Mouse (Mus musculus) urinary bladder, postnatal 4 days (tissue): ENCODE results near the gene Timm22.
A peak's percentile ranks its signal among the peaks of the same experiment; 100 is the strongest.

Source experiments
- DNase-seq, 2 experiments: peaks; one replicate each; pipeline ENCODE4 v3.0.0; 2021 to 2022; ENCODE audit warnings: low spot score in 2 of 2

The Timm22 gene

DNA sequence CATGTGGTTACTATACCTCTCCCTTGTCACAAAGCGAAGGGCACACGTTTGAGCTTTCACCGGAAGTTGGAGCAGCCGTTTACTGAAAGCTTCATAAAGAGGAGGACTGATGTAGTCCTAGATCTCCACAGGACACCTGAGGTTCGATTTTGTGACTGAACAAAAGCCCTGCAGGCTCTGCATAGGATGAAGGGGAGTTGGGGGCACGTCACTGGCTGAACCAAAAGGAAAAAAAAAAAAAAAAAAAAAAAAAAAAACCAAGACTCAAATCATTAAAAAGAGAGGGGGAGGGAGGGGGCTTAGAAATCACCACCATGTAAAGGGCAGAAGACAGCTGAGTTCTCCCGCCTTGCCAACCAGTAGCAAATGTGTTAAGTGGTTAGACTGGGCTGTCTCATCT lies 18.0 kb upstream of the Timm22 start:
- no peak for DNase-seq

DNA sequence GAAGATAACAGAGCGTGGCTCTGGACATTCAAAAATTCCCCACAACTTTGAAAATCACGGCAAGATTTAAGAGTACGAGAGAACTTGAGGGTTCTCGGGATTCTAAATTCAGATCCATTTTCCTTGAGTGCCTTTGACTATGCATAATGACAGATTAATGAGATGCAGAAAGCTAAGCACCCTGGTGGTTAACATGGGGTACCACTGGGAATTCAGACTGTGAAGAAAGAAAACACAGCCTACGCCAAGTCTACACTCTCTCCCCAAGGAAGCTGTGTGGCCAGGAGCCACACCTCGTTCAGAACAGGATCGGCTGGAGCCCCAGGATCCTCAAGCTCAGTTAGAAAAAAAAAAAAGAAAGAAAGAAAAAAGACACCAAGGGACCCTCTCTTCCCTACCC lies 14.2 kb upstream of the Timm22 start:
- no peak for DNase-seq

DNA sequence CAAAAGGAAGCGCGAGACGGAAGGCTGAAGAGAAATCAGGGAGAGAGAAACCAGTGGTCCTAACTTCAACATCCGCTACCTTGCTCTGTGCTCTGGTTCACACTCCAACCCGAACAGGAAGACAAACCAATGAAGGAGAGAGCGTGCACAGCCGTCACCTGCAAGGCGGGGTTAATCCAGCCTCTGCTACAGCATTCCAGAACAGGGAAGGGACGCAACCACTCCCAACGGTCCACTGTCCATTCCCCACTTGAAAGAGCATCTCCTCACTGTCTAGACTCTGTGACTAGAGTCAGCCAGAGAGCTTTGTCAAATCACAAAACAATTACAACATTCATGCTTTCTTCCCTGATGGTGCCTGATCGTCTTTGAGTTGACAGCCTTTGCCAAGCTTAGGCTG lies 13.8 kb upstream of the Timm22 start:
- no peak for DNase-seq

DNA sequence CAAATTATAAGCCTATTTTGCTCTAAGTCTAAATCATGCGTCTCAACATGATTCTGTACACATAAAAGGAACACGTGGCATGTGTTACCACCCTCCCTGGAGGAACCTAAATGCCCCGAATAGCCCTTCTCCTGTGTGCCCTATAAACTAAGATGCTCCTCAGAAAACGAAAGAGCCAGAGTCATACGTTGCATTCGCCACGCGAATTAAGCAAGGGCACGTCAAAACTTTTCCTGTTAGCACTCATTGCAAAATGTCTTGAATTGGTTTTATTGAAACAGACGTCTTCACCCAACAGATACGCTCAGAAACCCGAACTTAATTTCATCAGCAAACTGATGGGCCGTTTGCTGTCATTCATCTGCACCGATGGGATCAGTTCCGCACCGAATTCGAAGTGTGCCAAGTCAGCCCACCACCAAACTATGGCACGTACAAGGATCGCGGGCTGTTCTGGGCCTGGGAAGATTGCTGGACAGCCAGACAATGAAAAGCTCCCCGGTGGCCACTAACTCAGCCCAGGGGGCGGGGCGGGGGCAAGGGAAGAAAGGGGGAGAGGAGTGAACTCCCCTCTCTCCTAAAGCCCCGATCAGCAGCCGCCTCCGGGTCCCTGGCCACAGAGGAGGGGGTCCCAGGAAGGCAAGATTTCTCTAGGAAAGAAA lies 9.0 kb upstream of the Timm22 start:
- DNase-seq, result peak; percentile 49 to 72

DNA sequence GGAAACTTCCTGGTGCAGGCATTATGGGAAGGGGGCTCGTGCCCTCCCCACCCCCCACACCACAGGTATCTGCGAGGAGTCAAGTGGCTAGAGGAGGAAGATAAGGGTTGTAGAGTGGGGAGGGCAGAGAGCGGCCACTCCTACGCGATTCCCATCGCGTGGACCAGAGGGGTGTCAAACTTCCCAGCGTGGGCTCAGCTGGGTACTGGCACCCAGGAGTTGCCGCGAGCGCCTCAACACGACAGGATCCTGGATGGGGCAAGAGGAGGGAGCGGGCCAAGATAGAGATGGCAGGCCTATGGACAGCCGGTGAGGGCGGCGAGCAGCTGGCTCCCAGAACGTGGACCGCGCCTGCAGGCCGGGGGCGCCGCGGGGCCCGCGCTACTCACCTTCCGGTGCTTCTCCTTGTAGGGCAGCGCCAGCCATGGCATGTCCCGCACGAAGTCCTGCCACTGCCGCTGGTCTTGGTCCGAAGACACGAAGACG lies 8.4 kb upstream of the Timm22 start:
- peak in 1 of 2 experiments; percentile 63 for DNase-seq

DNA sequence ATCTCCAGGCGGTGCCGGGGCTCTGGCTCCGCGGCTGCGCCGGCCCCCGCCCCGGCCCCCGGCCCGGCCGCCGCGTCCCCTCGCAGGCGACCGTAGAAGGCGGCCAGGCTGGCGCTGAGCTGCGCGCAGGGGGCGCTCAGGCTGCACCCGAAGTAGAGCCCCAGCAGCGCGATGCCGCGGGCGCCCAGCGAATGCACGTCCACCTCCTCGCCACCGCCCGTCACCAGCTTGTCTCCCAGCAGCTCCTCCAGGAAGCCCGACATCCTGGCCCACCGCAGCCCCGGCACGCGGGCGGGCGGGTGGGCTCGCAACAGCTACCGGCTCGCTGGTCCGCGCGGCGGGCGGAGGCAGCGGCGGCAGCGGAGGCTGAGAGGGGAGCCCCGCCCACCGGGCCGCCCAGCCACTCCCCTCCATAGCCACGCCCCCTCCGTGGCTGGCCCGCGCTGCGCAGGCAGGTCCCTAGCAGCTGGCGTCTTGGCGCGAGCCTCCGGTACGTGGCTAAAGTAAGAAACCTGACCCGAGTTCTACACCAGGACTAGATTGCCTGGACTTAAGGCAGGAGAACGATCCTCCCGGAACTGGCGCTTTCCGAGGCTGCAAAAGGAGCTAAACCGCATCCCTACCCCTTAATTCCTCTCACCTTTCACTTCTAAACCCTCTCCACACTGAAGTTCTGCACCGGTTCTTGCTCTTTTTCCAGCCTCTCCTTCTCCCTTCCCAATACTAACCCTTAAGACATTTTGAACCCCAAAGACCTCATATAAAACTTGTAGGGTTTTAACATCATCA lies 7.8 kb upstream of the Timm22 start, which contains the start of gene Nxn:
Nxn (minus strand) TSS at position 343 of the 789 bp plus-strand sequence.
- peak; percentile 93 to 97 for DNase-seq

DNA sequence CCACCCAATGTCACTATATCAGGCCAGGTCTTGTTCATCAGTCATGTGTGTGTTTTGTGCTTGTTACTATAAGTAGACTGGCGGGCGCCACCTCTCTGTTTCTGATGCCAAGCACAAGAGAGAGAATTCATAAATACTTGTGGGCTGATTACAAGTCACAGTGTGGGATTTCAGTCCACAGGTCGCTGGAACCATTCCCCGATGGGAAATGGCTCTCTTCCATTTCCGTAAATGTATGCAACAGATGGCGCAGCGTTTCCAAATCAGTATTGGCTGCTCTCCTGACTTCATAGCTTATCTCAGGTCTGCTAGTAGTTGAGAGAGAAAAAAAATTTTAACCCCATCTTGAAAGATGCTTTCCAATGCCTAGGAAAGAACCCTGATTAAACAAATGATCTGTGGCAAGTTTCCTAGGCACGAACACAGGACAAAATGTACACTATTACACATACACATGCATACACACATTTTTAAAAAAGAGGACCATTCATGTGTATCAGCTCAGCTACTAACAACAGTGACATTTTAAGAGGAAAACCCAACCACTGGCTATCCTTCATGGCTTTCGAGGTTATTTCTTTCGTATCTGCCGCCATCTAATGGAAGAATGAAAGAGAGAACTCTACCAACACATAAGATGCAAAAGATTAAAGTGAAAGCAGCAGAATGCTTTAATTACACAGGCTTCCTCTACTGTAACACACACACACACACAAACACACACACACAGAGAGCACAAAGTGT lies 7.0 kb upstream of the Timm22 start:
- peak; percentile 34 to 66 for DNase-seq

DNA sequence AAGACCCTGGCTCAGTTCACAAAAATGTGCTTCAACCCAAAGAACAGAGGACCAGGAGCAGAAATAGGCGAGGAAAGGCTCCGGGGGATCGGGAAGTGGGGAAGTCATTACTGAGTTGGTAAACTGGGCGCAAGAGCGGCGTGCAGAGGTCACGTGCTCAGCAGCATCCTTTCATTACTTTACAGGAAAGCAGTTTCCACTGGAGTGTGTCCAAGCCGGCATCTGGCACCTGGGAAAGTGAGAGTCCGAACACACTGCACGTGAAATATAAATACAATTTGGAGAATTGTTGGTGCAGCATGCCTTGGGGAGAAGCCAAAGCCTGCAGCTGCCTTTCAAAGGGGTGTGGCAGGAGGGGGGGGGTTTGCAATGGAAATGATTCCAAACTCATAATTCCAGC lies 5.4 kb upstream of the Timm22 start:
- no peak for DNase-seq

DNA sequence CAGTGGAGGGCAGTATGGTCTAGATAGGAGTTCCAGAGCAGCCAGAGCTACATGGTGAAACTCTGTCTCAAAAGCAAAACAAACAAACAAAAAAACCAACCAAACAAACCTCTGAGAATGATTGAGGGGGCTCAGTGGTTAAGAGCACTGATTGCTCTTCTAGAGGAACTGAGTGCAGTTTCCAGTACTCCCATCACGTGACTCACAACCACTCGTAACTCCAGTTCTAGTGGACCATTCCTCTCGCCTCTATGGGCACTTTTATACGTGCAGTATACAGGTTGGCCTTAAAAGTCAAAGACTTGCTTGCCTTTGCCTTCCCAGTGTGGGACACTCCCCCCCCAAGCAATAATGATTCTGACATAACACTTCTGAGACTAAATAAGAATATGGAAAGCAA lies 1.6 kb upstream of the Timm22 start:
- no peak for DNase-seq

DNA sequence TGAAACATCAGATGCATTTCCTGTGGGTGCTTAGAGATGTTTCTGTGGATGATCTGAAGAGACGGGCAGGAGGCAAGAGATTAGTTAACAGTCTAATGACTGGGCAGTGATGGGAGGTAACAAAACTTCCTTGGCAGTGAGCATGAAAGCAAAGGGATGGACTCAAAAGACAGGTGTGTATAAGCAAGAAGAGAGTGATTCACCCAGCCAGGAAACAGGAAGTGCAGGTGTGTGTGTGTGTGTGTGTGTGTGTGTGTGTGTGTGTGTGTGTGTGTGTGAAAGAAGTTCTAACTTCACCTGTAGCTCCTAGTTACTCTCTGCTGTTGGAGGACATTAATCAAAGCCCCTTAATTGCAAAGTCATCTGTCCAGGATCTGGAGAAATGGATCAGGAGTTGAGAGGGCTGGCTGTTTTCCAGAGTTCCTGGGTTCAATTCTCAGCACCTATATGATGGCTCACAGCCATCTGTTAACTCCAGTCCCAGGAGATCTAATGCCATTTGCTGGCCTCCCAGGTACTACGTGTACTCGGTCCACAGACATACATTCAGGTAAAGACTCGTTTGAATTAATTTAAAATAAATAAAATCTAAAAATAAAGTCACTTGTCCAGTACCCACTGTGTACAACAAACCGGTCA lies 1.0 kb upstream of the Timm22 start:
- no peak for DNase-seq

DNA sequence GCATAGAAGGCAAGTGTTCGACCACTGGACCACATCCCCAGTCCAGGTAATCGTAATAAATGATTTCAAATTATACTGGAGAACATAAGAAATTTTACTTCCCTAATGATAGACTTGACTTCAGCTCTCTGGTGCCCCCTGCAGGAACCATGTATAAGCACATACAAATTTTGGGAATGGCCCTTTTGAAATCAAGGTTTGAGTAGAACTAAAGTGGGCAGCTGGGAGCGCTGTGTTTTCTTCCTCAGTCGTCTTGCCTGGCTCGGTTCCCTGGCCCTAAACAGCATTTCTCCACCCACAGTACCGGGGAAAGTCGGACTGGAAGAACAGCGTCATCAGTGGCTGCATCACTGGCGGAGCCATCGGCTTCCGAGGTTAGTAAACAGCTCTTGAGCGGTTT lies 4.1 kb downstream of the Timm22 start:
- DNase-seq, result no peak

DNA sequence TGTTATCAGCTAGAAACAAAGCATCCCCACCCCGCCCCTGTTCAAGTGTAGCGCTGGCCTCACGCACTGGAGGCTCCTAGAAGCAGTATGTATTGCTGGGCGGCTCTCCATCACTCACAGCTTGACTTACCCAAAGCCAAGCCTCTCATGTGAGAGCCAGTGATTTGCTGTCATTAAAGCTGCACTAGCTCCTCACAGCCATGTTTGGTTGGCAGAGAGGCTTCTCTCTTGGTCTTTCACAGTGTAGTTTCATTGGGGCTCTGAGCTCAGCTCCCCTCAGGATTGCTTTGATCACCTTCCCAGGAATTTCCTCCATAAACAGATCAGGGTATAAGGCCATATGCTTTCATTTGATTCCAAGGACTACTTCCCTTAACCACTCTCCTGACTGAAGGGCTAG lies 6.5 kb downstream of the Timm22 start:
- no peak for DNase-seq

DNA sequence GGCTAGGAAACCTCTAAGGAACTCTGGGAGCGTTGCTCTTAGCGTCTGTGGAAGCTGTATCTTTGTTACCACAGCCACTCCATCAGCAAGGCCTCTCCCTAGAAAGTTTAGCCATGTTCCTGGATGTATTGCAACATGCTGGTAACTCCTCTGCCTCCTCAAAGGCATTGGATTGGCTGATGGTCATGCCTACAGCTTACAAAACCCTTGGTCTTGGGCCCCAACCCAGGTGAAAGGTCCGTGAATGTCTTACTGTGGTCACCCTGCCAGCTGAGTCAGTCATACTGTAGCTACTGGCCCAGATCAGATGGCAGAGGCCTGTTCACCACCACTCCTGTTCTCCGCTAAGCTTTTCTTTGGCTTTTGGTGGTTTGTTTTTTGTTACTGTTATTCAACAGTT lies 8.2 kb downstream of the Timm22 start:
- no peak for DNase-seq

DNA sequence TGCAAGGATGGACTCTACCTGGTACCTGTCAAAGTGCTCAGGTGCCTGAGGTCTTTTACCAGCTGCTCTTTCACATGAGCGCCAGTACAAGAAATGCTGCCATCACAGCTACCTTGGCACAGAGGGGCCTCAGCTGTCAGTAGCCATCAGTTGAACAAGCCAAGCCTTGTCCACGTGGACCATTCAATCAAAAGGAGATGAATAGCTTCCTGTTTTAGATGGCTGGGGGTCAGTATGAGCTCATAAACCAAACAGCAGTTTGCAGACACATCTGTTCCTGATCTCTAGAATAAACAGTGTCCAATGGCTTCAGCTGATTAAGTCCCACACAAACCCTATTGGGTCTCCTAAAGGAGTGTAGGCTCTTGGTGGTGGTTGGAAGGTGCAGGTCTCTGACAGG lies 9.2 kb downstream of the Timm22 start:
- DNase-seq, result no peak

DNA sequence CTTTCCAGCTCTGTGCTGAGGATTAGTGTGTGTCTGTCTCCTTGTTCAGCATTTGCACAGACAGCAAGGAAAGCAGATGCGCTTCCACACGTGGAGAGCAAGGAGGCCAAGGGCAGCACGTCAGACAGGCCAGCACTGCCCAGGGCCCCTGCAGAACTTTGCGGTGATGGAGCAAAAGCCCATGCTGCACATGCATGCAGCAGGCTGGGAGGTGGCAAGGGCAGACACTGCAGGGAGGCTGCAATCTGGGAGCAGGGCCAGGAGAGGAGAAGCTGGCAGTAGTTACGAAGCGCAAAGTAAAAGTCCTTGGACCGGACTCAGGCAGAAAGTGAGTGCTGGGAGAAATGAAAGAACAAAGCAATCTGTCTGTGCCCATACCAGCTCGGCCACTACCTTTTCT lies 11.7 kb downstream of the Timm22 start:
- DNase-seq, result no peak

DNA sequence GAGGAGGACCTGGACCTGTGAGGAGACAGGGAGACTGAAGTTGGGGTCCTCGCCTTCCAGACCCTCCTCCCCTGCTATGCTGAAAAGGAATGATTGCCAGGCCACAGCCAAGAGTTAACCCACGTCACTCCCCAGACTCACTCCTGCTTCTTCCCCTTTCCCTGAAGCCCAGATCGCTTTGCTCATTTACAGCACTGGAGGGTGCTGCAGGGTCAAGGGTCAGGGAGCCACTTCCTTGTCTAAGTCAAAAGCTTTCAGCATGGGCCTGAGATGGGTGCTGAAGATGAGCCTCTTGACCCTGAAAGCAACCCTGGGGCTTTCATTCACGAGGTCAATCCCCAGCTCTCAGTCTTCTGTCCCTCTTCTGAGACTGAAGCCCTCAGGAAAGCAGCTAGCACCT lies 12.4 kb downstream of the Timm22 start:
- DNase-seq, result no peak

DNA sequence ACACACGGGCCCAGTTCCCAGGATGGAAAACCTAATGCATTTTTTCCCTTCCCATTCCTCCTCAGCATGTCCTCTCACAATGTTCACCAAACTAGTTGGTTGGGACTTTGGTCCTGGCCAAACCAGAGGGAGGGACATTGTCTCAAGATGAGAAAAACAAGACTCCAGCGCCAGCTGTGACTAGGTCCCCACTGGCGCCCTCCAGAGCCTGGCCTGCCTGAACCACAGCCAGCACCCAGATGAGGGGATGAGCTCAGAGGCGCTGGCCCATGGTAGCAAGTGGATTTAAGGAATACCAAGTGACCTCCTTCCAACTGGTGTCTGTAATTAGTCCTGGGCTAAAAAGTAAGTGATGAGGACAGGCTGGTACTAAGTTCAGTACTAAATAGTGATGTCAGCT lies 14.1 kb downstream of the Timm22 start:
- no peak for DNase-seq

DNA sequence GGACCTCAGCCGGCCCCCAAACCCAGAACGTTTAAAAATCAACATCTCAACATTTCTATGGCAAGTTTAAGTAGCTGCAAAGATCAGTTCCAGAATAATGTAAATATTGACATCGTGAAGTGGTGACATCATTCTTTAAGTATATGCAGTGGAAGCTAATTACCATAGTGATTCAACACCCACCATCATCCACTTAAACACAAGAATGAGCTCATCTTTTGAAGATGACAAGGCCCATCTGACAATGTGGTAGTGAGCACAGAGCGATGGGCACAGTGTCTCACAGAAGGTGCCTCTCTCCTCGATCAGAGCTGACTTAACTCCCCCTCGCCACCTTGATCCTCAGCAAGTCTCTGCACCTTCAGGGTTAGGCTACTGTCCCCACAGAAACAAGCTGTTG lies 19.0 kb downstream of the Timm22 start:
- DNase-seq, result no peak

DNA sequence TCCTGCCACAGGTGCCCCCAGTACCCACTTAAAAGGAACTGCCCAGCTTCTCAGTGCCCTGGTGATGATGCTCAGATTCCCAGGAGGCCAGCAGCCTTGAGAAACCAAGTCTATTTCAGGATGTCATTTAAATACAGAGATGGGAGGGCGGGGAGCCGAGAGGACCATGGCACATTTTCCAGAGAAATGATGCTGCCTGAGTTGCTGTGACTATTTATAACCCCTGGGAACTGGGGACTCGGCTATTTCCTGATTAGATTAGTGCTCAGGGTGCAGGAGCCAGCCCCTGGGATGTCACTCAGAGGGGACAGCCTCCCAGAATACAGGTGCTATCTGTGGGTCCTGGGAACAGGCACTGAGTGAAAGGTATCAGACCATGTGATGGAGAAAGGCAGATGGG lies 21.0 kb downstream of the Timm22 start:
- no peak for DNase-seq

DNA sequence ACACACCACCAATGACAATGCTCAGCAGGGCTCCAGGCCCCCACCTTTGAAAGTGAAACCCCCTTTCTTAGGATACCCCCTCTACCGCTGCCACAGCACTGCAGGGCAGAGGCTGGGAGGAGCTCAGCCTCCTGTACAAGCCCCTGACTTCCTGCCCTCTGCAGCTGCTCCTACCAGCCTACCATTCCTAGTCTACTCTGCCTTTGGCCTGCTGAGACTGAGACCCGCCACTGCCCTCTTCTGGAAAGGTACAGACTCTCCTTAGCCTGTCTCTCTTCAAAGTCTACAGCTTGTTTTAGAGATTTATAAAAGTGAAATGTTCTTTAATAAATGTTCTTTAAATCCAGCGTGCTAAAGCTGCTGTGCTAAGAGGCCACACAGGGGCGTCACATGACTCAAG lies 22.3 kb downstream of the Timm22 start:
- DNase-seq, result no peak

DNA sequence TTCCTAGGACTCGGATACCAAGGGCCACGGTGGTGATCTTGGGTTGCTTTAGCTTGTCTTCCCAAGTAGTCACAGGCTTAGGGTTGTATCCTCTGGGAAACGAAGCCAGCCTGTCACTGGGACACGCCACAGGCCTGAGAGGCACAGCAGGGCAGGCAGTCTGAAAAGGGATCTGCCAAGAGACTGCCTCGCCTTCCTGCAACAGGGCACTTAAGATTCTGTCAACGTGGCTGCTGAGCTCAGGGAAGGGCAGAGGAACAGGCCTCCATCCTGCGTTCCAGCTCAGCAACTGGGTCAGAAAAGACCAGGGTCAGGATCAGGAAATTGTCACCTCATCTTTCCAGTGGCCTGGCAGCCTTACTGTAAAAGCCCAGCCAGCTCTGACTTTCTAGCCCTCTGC lies 22.8 kb downstream of the Timm22 start:
- DNase-seq, result no peak

DNA sequence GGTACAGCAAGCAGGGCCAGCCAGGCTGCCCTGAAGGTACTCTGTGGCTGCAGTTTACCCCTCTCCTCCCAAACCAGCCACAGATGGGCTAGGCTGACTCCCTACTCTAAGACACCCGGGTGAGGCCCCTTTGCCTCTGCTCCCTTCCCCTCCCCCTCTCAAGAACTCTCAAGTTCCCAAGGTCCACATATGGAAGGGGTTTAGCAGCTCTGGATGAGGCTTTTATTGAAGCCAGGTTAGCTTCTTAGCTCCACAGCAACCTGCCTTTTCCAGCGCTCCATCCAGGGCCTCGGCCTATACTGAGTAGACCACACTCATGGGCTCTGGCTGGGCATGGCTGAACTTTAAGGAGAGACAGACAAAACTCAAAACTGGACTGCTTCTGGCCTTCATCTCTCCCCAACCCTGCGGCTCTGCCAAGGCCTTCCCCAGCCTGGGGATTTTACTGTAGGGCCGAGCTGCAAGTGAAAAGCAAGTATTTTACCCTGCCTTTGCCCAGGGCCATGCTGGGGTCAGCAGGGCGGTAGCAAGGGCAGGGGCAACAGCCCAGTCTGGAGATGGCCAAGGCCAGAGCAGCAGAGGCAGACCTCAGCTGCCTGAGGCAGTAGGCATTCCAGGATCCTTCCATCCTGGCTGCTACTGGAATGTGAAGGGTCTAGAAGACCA lies 23.3 kb downstream of the Timm22 start:
- DNase-seq, result no peak
